Mouse (Mus musculus) frontal cortex, adult 2 months (tissue): ENCODE measurements around the gene Armc2. TPM values are rescaled to one million over a fixed set of nuclear protein-coding genes. Genes with fewer than 3 reads are reported as not detected.

Source experiments
- DNase-seq, 2 experiments: peaks; one replicate each; pipeline ENCODE4 v3.0.0; 2022; ENCODE audit warnings: low spot score in 1 of 2; ENCODE audit errors: extremely low spot score in 1 of 2
- polyA plus RNA-seq: library from polyadenylated mRNA; depleted of rRNA; stranded (reverse); fragments of >200 nt; gene quantifications from 2 replicates; pipeline ENCODE4 v1.2.3, GENCODE M21; 2012

Gene Armc2
- polyA plus RNA-seq, 1 experiment: 11.6 TPM

- no peak for DNase-seq
Measured at GRCm38 (mm10) chr10:41930966-41931365, 87.3 kb downstream of the Armc2 start.

GRCm38 (mm10) chr10:41926726-41927125 is 91.5 kb downstream of the Armc2 start:
- no peak for DNase-seq

DNA sequence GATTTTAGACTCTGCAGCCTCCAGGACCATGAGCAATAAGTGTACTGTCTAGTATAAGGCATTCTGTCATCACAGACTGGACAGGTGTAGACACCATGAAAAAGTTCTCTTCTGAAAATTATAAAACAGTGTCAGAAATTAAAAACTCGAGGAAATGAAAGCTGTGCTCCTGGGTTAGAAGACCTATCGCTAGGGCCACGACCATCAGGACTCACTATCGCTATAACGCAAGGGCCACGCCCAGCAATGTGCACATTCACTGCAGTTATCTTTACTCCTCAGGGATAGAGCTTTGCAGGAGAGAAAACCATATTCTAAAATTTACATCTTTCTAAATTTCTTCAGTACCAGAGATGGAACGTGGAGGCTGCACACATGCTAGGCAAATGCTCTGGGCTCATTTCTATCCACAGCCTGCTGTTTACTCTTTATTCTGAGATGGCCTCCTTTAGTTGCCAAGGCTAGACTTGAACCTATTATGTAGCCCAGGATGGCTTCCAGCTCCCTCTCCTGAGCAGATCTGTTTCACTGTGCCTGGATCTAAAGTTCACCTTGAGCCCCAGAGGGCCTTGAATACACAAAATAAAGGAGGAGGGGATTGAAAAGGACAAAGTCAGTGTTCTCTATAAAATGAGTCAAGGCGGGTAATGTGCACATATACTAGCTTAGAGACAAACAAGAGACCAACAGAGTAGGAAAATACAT is 105.8 kb downstream of the Armc2 start:
- DNase-seq: no peak

GRCm38 (mm10) chr10:41908899-41909298 is 109.3 kb downstream of the Armc2 start:
- DNase-seq: no peak

- DNase-seq: no peak
Measured at GRCm38 (mm10) chr10:41907950-41908349, 110.3 kb downstream of the Armc2 start.

DNA sequence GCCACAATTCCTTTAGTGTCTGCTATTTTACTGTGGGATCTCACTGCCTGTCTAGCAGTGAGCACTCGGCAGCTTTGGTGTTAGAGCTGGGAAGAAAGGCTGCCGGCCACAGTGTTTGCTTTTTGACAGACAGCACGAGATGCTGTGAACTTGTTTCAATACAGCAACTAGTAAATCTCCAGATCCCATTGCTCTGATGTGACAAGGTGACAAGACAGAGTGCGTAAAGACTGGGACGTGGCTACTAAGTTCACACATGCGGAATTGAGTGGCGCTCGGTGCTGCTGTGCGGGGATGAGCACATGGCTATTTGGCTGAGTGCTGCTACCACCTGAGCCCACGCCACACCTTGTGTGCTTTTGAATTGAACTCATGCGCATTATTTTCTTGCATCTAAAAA is 110.8 kb downstream of the Armc2 start:
- DNase-seq: no peak

GRCm38 (mm10) chr10:41901864-41902263 is 116.4 kb downstream of the Armc2 start:
- no peak for DNase-seq

DNA sequence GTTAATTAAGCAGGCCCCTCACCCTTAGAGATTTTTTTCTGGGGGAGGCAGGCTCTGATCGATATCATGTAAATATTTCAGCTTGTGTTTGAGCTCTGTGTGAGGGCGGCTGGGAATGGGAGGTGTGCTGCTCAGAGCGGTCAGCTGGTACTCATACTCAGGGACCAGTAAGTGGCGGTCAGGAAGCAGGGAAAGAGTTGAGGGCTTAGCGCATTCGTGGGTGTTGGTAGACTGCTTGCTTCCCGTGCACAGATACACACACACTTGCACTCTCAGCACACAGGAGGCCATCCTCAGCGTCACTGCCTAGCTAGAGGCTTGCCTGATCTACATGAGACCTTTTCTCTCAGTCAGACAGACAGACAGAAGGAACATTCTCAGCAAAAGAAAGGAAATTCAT is 116.8 kb downstream of the Armc2 start:
- no peak for DNase-seq

DNA sequence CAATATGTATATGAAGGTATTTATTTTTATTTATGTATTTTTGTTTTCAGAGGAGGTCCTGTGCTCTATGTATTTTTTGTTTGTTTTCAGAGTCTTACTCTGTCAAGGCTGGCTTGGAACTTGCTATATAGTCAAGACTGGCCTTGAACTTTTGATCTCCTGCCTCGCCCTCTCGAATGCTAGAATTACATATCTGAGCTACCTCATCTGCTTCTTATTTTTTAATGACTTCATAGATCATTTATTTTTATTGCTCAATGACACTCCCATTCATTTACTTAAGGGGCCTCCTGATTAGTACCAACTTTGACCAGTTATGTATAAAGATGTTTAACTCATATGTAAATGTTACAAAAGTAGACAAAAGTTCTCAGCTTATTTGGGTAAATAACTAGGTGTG is 121.4 kb downstream of the Armc2 start:
- no peak for DNase-seq

- DNase-seq: no peak
Measured at GRCm38 (mm10) chr10:41896425-41896824, 121.8 kb downstream of the Armc2 start.

DNA sequence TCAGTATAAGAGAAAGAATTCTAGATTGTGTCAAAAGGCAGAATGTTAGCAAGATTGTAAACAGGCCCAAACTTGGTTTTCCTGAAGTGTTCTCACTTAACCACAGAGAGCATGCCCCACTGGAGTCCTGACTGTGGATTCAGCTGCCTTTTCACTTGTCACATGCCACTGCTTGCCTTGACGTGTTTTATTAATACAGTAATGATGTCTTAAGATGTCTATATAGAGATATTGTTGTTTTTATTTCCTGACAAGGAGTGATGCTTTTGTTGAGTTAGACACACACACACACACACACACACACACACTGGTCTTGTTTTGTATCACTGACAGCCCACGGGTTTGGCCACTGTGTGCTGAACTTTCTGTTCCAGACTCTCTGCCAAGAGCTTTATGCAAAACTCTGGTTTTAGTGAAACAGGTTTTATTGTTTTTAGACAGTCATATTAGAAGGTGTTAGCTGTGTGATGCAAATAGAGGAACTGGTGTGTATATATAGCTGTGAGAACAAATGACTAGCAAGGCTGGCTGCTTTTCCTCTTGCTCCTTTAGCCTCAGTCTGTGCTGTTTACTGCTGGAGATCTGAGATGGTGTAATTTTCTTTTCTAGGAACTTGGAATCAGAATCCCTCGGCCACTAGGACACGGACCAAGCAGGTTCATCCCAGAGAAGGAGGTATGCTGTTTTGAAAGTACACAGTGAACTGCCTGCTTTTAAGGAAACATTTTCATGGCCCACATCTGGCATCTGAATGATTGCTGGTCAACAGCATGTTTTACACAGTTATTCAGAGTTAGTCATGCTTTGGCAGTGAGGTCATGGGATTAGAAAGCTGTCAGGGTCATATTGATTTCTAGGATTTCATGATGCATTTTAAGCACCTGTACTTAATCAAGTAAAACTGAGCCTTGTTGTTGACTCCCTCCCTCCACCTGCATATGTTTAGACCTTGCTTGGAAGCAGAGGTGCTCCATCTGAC is 124.5 kb downstream of the Armc2 start:
- no peak for DNase-seq

DNA sequence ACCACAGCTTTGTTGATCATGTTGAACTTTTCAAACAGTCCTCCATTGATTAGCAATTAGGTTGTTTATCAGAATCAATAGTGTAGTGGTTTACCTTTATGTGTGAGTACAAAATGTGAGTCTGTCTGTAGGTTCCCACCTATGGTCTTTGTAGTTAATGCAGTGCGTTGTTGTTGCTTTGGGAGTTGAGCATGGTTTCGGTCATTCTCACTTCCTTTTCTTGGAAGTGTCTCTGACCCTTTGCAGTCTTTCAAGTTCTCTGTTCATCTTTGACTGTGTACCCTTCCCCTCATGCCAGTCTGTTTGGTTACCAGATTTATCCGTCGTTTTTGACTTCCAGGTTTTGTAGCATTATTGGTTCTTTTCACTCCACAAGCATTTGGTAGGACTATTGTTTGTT is 126.9 kb downstream of the Armc2 start:
- no peak for DNase-seq

GRCm38 (mm10) chr10:41890537-41890936 is 127.7 kb downstream of the Armc2 start:
- DNase-seq: no peak

- DNase-seq: no peak
Measured at GRCm38 (mm10) chr10:41889566-41889965, 128.7 kb downstream of the Armc2 start.

GRCm38 (mm10) chr10:41888365-41888941 is 129.8 kb downstream of the Armc2 start:
- peak in 1 of 2 experiments; percentile 47 for DNase-seq

- DNase-seq: peak; percentile 81 to 91
Measured at GRCm38 (mm10) chr10:41887080-41887821, 131.0 kb downstream of the Armc2 start.

GRCm38 (mm10) chr10:41883741-41884575 is 134.3 kb downstream of the Armc2 start:
- DNase-seq: peak in 1 of 2 experiments; percentile 51

GRCm38 (mm10) chr10:41881438-41881837 is 136.8 kb downstream of the Armc2 start:
- DNase-seq: no peak

- DNase-seq: no peak
Measured at GRCm38 (mm10) chr10:41880777-41881176, 137.5 kb downstream of the Armc2 start.

GRCm38 (mm10) chr10:41880206-41880605 is 138.0 kb downstream of the Armc2 start:
- DNase-seq: no peak
